In genomic region chr1:183084085-183085050, GRCm38 (mm10) we compare ENCODE assay signal across 13 mouse cellular contexts.
DNase-seq lines count a peak whose midpoint lies in the region; ATAC-seq and TF ChIP-seq lines count a peak whose summit lies in the region.
"Had no signal": no experiment of that assay in that cellular context is flagged by ENCODE, and none has a peak within 500 bp of the region (broad histone marks: within the 10 kb centered on the region; RNA-seq: fewer than 3 reads in every experiment).

No protein-coding gene starts in this region.

- no peak for TF ChIP-seq CTCF in brain, embryonic 14.5 days (IDR thresholded peaks at IDR 0.05; ENCODE audit: borderline replicate concordance, extremely low read depth, insufficient read depth, insufficient read length)
- TF ChIP-seq CTCF in liver, postnatal 0 days (IDR thresholded peaks at IDR 0.05; ENCODE audit: low read depth), result no peak

- no peak for TF ChIP-seq EP300 in liver, postnatal 0 days (IDR thresholded peaks at IDR 0.05; ENCODE audit: low read depth)

- no peak overlapping the region for H3K9ac ChIP-seq in hindbrain, embryonic 15.5 days
- H3K9ac ChIP-seq in hindbrain, embryonic 13.5 days, result no peak overlapping the region
- H3K9ac ChIP-seq in liver, postnatal 0 days (replicated peaks), result no peak overlapping the region
- H3K9ac ChIP-seq: embryonic facial prominence, embryonic 13.5 days had no signal

- no peak for TF ChIP-seq POLR2A in brain, embryonic 14.5 days (IDR thresholded peaks at IDR 0.05; ENCODE audit: borderline replicate concordance, extremely low read depth, insufficient read depth, insufficient read length, poor library complexity, severe bottlenecking)

- peak; percentile 62 for DNase-seq in brain, embryonic 14.5 days (ENCODE audit: low read depth)
- DNase-seq in kidney, postnatal 36 days, result peak; percentile 34 to 39
- peak; percentile 53 for DNase-seq in lung, postnatal 10 days
- DNase-seq in thymus, postnatal 4 days, result no peak
- DNase-seq in testis, postnatal 10 days (ENCODE audit: low spot score), result no peak
- DNase-seq in liver, postnatal 0 days, result no peak
- DNase-seq: midbrain, embryonic 14.5 days; spleen, adult 18-20 months had no signal

- WGBS in hindbrain, embryonic 15.5 days, result 77% methylated on average over 8 of the region's 8 CpGs
- WGBS in hindbrain, embryonic 13.5 days, result 87% methylated on average over 8 of the region's 8 CpGs
- WGBS in liver, postnatal 0 days (ENCODE audit: insufficient replicate concordance), result 81% methylated on average over 8 of the region's 8 CpGs

- no peaks in the 10 kb centered on the region for H3K27me3 ChIP-seq in hindbrain, embryonic 15.5 days
- no peaks in the 10 kb centered on the region for H3K27me3 ChIP-seq in hindbrain, embryonic 13.5 days
- no peaks in the 10 kb centered on the region for H3K27me3 ChIP-seq in liver, postnatal 0 days (ENCODE audit: insufficient read depth, low read length)
- H3K27me3 ChIP-seq: embryonic facial prominence, embryonic 13.5 days; Patski had no signal

- no peaks in the 10 kb centered on the region for H3K4me1 ChIP-seq in hindbrain, embryonic 15.5 days (replicated peaks)
- peaks cover 3% of the 10 kb centered on the region for H3K4me1 ChIP-seq in hindbrain, embryonic 13.5 days (replicated peaks)
- H3K4me1 ChIP-seq in liver, postnatal 0 days (ENCODE audit: insufficient read depth), result no peaks in the 10 kb centered on the region

- no peak overlapping the region for H3K4me3 ChIP-seq in hindbrain, embryonic 15.5 days
- no peak overlapping the region for H3K4me3 ChIP-seq in hindbrain, embryonic 13.5 days
- H3K4me3 ChIP-seq in liver, postnatal 0 days (ENCODE audit: low read depth, low read length), result no peak overlapping the region
- H3K4me3 ChIP-seq: embryonic facial prominence, embryonic 13.5 days had no signal

- 0 out of 2 replicates have a peak, but pooled peaks have one; percentile 34 for ATAC-seq in hindbrain, embryonic 15.5 days (ENCODE audit: low FRiP score, low read depth)
- no peak for ATAC-seq in hindbrain, embryonic 13.5 days (ENCODE audit: low FRiP score)
- ATAC-seq in liver, postnatal 0 days, result no peak
- ATAC-seq: Patski had no signal

- H3K9me3 ChIP-seq in hindbrain, embryonic 15.5 days, result peaks cover 6% of the 10 kb centered on the region; the same call in 1 of the 2 replicates
- H3K9me3 ChIP-seq in hindbrain, embryonic 13.5 days, result peaks cover 6% of the 10 kb centered on the region
- H3K9me3 ChIP-seq in liver, postnatal 0 days (ENCODE audit: low read length), result no peaks in the 10 kb centered on the region

- H3K4me2 ChIP-seq in hindbrain, embryonic 15.5 days, result no peak overlapping the region
- H3K4me2 ChIP-seq in hindbrain, embryonic 13.5 days, result no peak overlapping the region
- H3K4me2 ChIP-seq in liver, postnatal 0 days (ENCODE audit: low read depth, low read length), result no peak overlapping the region
- H3K4me2 ChIP-seq: embryonic facial prominence, embryonic 13.5 days had no signal

- no peak overlapping the region for H3K27ac ChIP-seq in hindbrain, embryonic 15.5 days (replicated peaks)
- H3K27ac ChIP-seq in hindbrain, embryonic 13.5 days, result no peak overlapping the region
- H3K27ac ChIP-seq in liver, postnatal 0 days (ENCODE audit: low read depth), result no peak overlapping the region
- H3K27ac ChIP-seq: embryonic facial prominence, embryonic 13.5 days; kidney, postnatal 0 days had no signal

- peaks cover 29% of the 10 kb centered on the region for H3K36me3 ChIP-seq in hindbrain, embryonic 15.5 days
- peaks cover 52% of the 10 kb centered on the region for H3K36me3 ChIP-seq in hindbrain, embryonic 13.5 days
- peaks cover 25% of the 10 kb centered on the region for H3K36me3 ChIP-seq in liver, postnatal 0 days (replicated peaks; ENCODE audit: insufficient read depth, low read length)

Comparison
In these comparisons a context has a peak if more than half of its experiments do, and no peak if none do; other contexts are left out.
1. DNase-seq: peak in brain, embryonic 14.5 days (single experiment), kidney, postnatal 36 days (2 of 2) and lung, postnatal 10 days (single experiment); none in thymus, postnatal 4 days (single experiment), testis, postnatal 10 days (single experiment) and liver, postnatal 0 days (single experiment).